Comparison of ENCODE assay signal across 1 mouse cellular context in genomic region chr8:71637149-71638095, GRCm38 (mm10).
TF ChIP-seq lines count a peak whose summit lies in the region.

No protein-coding gene starts in this region.

TF ChIP-seq in CH12.LX, 34 proteins besides CTCF, POLR2A, EP300 and RAD21 (continued from another document):
- TF ChIP-seq SIN3A (IDR thresholded peaks at IDR 0.05; ENCODE audit: low read length) (peak; percentile 26; the same call in 1 of the 2 replicates), MEF2A (IDR thresholded peaks at IDR 0.05; ENCODE audit: borderline replicate concordance, low read depth, low read length) (no peak), MAX (IDR thresholded peaks at IDR 0.05; ENCODE audit: low read length) (peak; percentile 26; the same call in 1 of the 2 replicates), MAFK (IDR thresholded peaks at IDR 0.05; ENCODE audit: insufficient replicate concordance, low read length) (no peak), KAT2A (IDR thresholded peaks at IDR 0.05; ENCODE audit: insufficient replicate concordance, low read length) (no peak), ELF1 (IDR thresholded peaks at IDR 0.05; ENCODE audit: low read depth, low read length) (no peak), SMC3 (IDR thresholded peaks at IDR 0.05; ENCODE audit: low read depth, low read length) (no peak), BHLHE40 (IDR thresholded peaks at IDR 0.05; ENCODE audit: low read depth, low read length) (peak; percentile 75), ZKSCAN1 (IDR thresholded peaks at IDR 0.05; ENCODE audit: borderline replicate concordance, low read depth, low read length) (no peak), PAX5 (IDR thresholded peaks at IDR 0.05; ENCODE audit: low read length) (no peak), TBP (conservative IDR thresholded peaks at IDR 0.05; ENCODE audit: low read depth, low read length) (no peak), ZNF384 (IDR thresholded peaks at IDR 0.05; ENCODE audit: low read depth, low read length) (no peak), CHD2 (IDR thresholded peaks at IDR 0.05; ENCODE audit: low read length) (peak; percentile 47; the same call in 1 of the 2 replicates), USF1 (IDR thresholded peaks at IDR 0.05; ENCODE audit: low read depth, low read length) (no peak), POLR2AphosphoS2 (IDR thresholded peaks at IDR 0.05; ENCODE audit: low read depth, low read length) (no peak), MAZ (IDR thresholded peaks at IDR 0.05; ENCODE audit: low read depth, low read length) (no peak), CHD1 (IDR thresholded peaks at IDR 0.05; ENCODE audit: low read depth, low read length) (no peak), USF2 (conservative IDR thresholded peaks at IDR 0.05; ENCODE audit: low read depth, low read length) (no peak)
TF ChIP-seq in CH12.LX: peak in this region for 8.
